Mouse (Mus musculus) lung, embryonic 16.5 days (tissue): ENCODE data around the gene Fads6. TPM values are rescaled to one million over a fixed set of nuclear protein-coding genes. Genes with fewer than 3 reads are reported as not detected.
A peak's percentile ranks its signal among the peaks of the same experiment; 100 is the strongest.

Experiments used
- ATAC-seq: fragments of 200-750 bp; cut with Nextera tagmentation; 2 replicates; pipeline ENCODE4 v1.8.0; 2017; ENCODE audit warnings: low read depth, mild to moderate bottlenecking, moderate library complexity
- H3K27ac ChIP-seq: fragments of 300-500 bp; sonication (generic); 2 replicates; pipeline ENCODE4 v1.5.1; 2014; ENCODE audit warnings: mild to moderate bottlenecking, control low read depth, low read length
- H3K27me3 ChIP-seq: fragments of 300-500 bp; sonication (generic); 2 replicates; pipeline ENCODE4 v1.6.1; 2014; ENCODE audit warnings: low read depth, low read length, mixed read lengths; ENCODE audit not compliant: control insufficient read depth, insufficient read depth
- H3K36me3 ChIP-seq: fragments of 300-500 bp; sonication (generic); 2 replicates; pipeline ENCODE4 v1.6.1; 2014; ENCODE audit warnings: low read length; ENCODE audit not compliant: control insufficient read depth, insufficient read depth
- H3K4me1 ChIP-seq: fragments of 300-500 bp; sonication (generic); replicated peaks from 2 replicates; pipeline ENCODE4 v1.6.1; 2014; ENCODE audit warnings: low read length, mixed read lengths; ENCODE audit not compliant: control insufficient read depth, insufficient read depth
- H3K4me2 ChIP-seq: fragments of 300-500 bp; sonication (generic); 2 replicates; pipeline ENCODE4 v1.6.1; 2014; ENCODE audit warnings: low read depth, low read length, control low read depth
- H3K4me3 ChIP-seq: fragments of 300-500 bp; sonication (generic); 2 replicates; pipeline ENCODE4 v1.5.1; 2014; ENCODE audit warnings: mild to moderate bottlenecking, low read length, control low read depth
- H3K9ac ChIP-seq: fragments of 300-500 bp; sonication (generic); 2 replicates; pipeline ENCODE4 v1.6.1; 2014; ENCODE audit warnings: low read length, control low read depth
- H3K9me3 ChIP-seq: fragments of 300-500 bp; sonication (generic); 2 replicates; pipeline ENCODE4 v1.6.1; 2016; ENCODE audit warnings: low read length; ENCODE audit not compliant: control insufficient read depth
- WGBS: fragments of 180-500 bp; shearing (Covaris S2); extraction: QIAGEN DNeasy Blood & Tissue Kit; methylation state at CpG from one replicate; pipeline ENCODE4 v1.1.7; 2014; 5-methylcytosine and 5-hydroxymethylcytosine counted together
- polyA plus RNA-seq: library from polyadenylated mRNA; unstranded; fragments of >200 nt; fragmentation: Nextera tagmentation; extraction: Ambion mirVana; gene quantifications from 2 replicates; pipeline ENCODE4 v1.2.1, GENCODE M21; 2015

The Fads6 gene
- polyA plus RNA-seq, 1 experiment from 2014 or later, result 0.30 TPM

GRCm38 (mm10) chr11:115257775-115258510 lies 39.5 kb downstream of the Fads6 start:
- H3K4me3 ChIP-seq, result no peak overlapping the region
- ATAC-seq, result peak; percentile 62; the same call in 1 of the 2 replicates
- H3K4me2 ChIP-seq, result no peak overlapping the region

GRCm38 (mm10) chr11:115251258-115251657 lies 46.2 kb downstream of the Fads6 start:
- H3K9me3 ChIP-seq, result no peaks in the 10 kb centered on the region
- no peaks in the 10 kb centered on the region for H3K36me3 ChIP-seq
- no peak overlapping the region for H3K4me2 ChIP-seq
- peaks cover 80% of the 10 kb centered on the region for H3K27me3 ChIP-seq
- WGBS, result 53% methylated on average over 3 of the region's 3 CpGs
- peaks cover 8% of the 10 kb centered on the region for H3K4me1 ChIP-seq
- ATAC-seq, result no peak
- H3K4me3 ChIP-seq, result no peak overlapping the region
- H3K27ac ChIP-seq, result no peak overlapping the region
- H3K9ac ChIP-seq, result no peak overlapping the region

More at GRCm38 (mm10) chr11:115257775-115258510, 39.5 kb downstream of the Fads6 start:
- Histone ChIP-seq H3K36me3 (no peaks in the 10 kb centered on the region), H3K27me3 (peaks cover 74% of the 10 kb centered on the region), H3K4me1 (peaks cover 11% of the 10 kb centered on the region; the same call in 1 of the 2 replicates), H3K9me3 (no peaks in the 10 kb centered on the region), H3K9ac (no peak overlapping the region), H3K27ac (no peak overlapping the region)
- 15% methylated on average over 59 of the region's 59 CpGs for WGBS

- Histone ChIP-seq H3K4me2 (peak overlapping the region; percentile 59), H3K4me3 (peak overlapping the region; percentile 39), H3K4me1 (peaks cover 8% of the 10 kb centered on the region), H3K9ac (0 out of 2 replicates have a peak overlapping the region, but pooled peaks have one; percentile 37), H3K9me3 (no peaks in the 10 kb centered on the region), H3K36me3 (no peaks in the 10 kb centered on the region), H3K27ac (no peak overlapping the region), H3K27me3 (peaks cover 74% of the 10 kb centered on the region)
- ATAC-seq, result no peak
- 3% methylated on average over 33 of the region's 36 CpGs for WGBS
Measured at GRCm38 (mm10) chr11:115250405-115251090, 46.9 kb downstream of the Fads6 start.

- H3K4me1 ChIP-seq, result peaks cover 8% of the 10 kb centered on the region
- WGBS, result 3% methylated on average over 62 of the region's 63 CpGs
- no peak overlapping the region for H3K27ac ChIP-seq
- H3K9me3 ChIP-seq, result no peaks in the 10 kb centered on the region
- peak overlapping the region; percentile 59 for H3K4me2 ChIP-seq
- H3K4me3 ChIP-seq, result peak overlapping the region; percentile 39
- H3K27me3 ChIP-seq, result peaks cover 69% of the 10 kb centered on the region
- no peaks in the 10 kb centered on the region for H3K36me3 ChIP-seq
- H3K9ac ChIP-seq, result 0 out of 2 replicates have a peak overlapping the region, but pooled peaks have one; percentile 37
- no peak for ATAC-seq
Measured at GRCm38 (mm10) chr11:115249721-115250404, 47.6 kb downstream of the Fads6 start.

GRCm38 (mm10) chr11:115247945-115248344 lies 49.5 kb downstream of the Fads6 start:
- WGBS, result 53% methylated on average over 6 of the region's 6 CpGs
- Histone ChIP-seq H3K4me3 (no peak overlapping the region), H3K4me2 (no peak overlapping the region), H3K27me3 (peaks cover 62% of the 10 kb centered on the region), H3K36me3 (no peaks in the 10 kb centered on the region), H3K9me3 (no peaks in the 10 kb centered on the region), H3K4me1 (peaks cover 8% of the 10 kb centered on the region), H3K9ac (no peak overlapping the region), H3K27ac (no peak overlapping the region)
- no peak for ATAC-seq

GRCm38 (mm10) chr11:115247240-115247639 lies 50.2 kb downstream of the Fads6 start:
- Histone ChIP-seq H3K27me3 (peaks cover 58% of the 10 kb centered on the region), H3K9me3 (no peaks in the 10 kb centered on the region)

GRCm38 (mm10) chr11:115246386-115246785 lies 51.1 kb downstream of the Fads6 start:
- Histone ChIP-seq H3K27me3 (peaks cover 51% of the 10 kb centered on the region), H3K4me2 (no peak overlapping the region), H3K4me1 (peaks cover 8% of the 10 kb centered on the region), H3K9me3 (no peaks in the 10 kb centered on the region), H3K27ac (no peak overlapping the region), H3K36me3 (no peaks in the 10 kb centered on the region), H3K4me3 (no peak overlapping the region), H3K9ac (no peak overlapping the region)
- 65% methylated on average over 8 of the region's 8 CpGs for WGBS
- ATAC-seq, result no peak

More at GRCm38 (mm10) chr11:115247240-115247639, 50.2 kb downstream of the Fads6 start:
- Histone ChIP-seq H3K36me3 (no peaks in the 10 kb centered on the region), H3K4me2 (no peak overlapping the region), H3K4me3 (no peak overlapping the region), H3K9ac (no peak overlapping the region), H3K4me1 (peaks cover 8% of the 10 kb centered on the region), H3K27ac (no peak overlapping the region)
- no peak for ATAC-seq
- WGBS, result 11% methylated on average over 3 of the region's 3 CpGs

GRCm38 (mm10) chr11:115244840-115245239 lies 52.6 kb downstream of the Fads6 start:
- H3K4me3 ChIP-seq, result no peak overlapping the region
- no peaks in the 10 kb centered on the region for H3K9me3 ChIP-seq
- H3K27me3 ChIP-seq, result peaks cover 37% of the 10 kb centered on the region
- peaks cover 2% of the 10 kb centered on the region; the same call in 1 of the 2 replicates for H3K4me1 ChIP-seq
- no peak overlapping the region for H3K4me2 ChIP-seq
- H3K36me3 ChIP-seq, result no peaks in the 10 kb centered on the region
- H3K27ac ChIP-seq, result no peak overlapping the region
- ATAC-seq, result peak; percentile 41
- H3K9ac ChIP-seq, result no peak overlapping the region
- WGBS, result 68% methylated on average over 8 of the region's 8 CpGs

- Histone ChIP-seq H3K27me3 (peaks cover 26% of the 10 kb centered on the region), H3K4me3 (no peak overlapping the region), H3K4me2 (no peak overlapping the region), H3K36me3 (no peaks in the 10 kb centered on the region), H3K4me1 (no peaks in the 10 kb centered on the region), H3K9ac (no peak overlapping the region), H3K27ac (no peak overlapping the region), H3K9me3 (no peaks in the 10 kb centered on the region)
- WGBS, result 89% methylated on average over 12 of the region's 12 CpGs
- ATAC-seq, result no peak
Measured at GRCm38 (mm10) chr11:115243783-115244182, 53.7 kb downstream of the Fads6 start.
